Mouse (Mus musculus): ENCODE results near the gene Gm37240.

DNA sequence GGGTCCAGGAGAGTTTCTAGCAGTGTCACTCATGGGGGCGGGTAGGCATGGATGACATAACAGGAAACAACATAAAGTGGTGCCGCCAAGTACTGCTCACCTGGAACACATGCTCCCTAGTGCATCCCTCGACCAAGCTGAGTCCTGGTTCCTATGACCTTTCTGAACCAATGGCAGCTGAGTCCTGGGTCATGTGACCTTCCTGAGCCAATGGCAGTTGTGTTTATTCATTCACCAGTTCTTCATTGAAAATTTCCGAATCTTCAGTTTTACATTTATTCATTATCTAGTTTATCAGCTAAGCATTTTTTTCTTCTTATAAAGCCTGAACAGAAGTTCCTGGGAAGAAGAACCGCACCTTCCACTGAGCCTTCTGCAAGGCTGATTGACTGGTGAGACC is 838.7 kb downstream of the Gm37240 start:
- TF ChIP-seq POLR2A (IDR thresholded peaks at IDR 0.05; ENCODE audit: borderline replicate concordance, extremely low read depth, insufficient read depth, insufficient read length, poor library complexity, severe bottlenecking) (no peak), CTCF (IDR thresholded peaks at IDR 0.05; ENCODE audit: borderline replicate concordance, extremely low read depth, insufficient read depth, insufficient read length) (no peak)
